Mouse (Mus musculus) heart, embryonic 10.5 days (tissue): ENCODE results near the gene Rasgef1b. TPM values are rescaled to one million over a fixed set of nuclear protein-coding genes. Genes with fewer than 3 reads are reported as not detected.

Experiments
- DNase-seq: peaks from one replicate; pipeline ENCODE4 v3.0.0-alpha.2; 2017; ENCODE audit warnings: low spot score
- H3K27ac ChIP-seq: fragments of 300-500 bp; sonication (generic); 2 replicates; pipeline ENCODE4 v1.5.1; 2016; ENCODE audit warnings: mild to moderate bottlenecking
- H3K27me3 ChIP-seq: fragments of 300-500 bp; sonication (generic); 2 replicates; pipeline ENCODE4 v1.6.1; 2016; ENCODE audit warnings: mild to moderate bottlenecking; ENCODE audit not compliant: poor library complexity, insufficient read depth, severe bottlenecking
- H3K36me3 ChIP-seq: fragments of 300-500 bp; sonication (generic); 2 replicates; pipeline ENCODE4 v1.6.1; 2016; ENCODE audit warnings: mild to moderate bottlenecking, moderate library complexity
- H3K4me1 ChIP-seq: fragments of 300-500 bp; sonication (generic); 2 replicates; pipeline ENCODE4 v1.6.1; 2016; ENCODE audit warnings: mild to moderate bottlenecking
- H3K4me3 ChIP-seq: fragments of 300-500 bp; sonication (generic); 2 replicates; pipeline ENCODE4 v1.5.1; 2016; ENCODE audit warnings: mild to moderate bottlenecking, moderate library complexity
- H3K9me3 ChIP-seq: fragments of 300-500 bp; sonication (generic); 2 replicates; pipeline ENCODE4 v1.6.1; 2016; ENCODE audit warnings: mild to moderate bottlenecking, moderate library complexity
- WGBS: fragments of 180-500 bp; shearing (Covaris S2); methylation state at CpG from one replicate; pipeline ENCODE4 v1.1.7; 2016; 5-methylcytosine and 5-hydroxymethylcytosine counted together
- polyA plus RNA-seq: library from polyadenylated mRNA; unstranded; fragments of >200 nt; fragmentation: Nextera tagmentation; extraction: Ambion mirVana; gene quantifications from 2 replicates; pipeline ENCODE4 v1.2.1, GENCODE M21; 2016

Rasgef1b gene
- polyA plus RNA-seq, 1 experiment from 2014 or later, result 20.6 TPM

GRCm38 (mm10) chr5:99286575-99286974 lies 442.3 kb downstream of the Rasgef1b start:
- 87% methylated on average over 6 of the region's 6 CpGs for WGBS
- Histone ChIP-seq H3K4me3 (no peak overlapping the region), H3K27ac (no peak overlapping the region), H3K36me3 (no peaks in the 10 kb centered on the region), H3K27me3 (no peaks in the 10 kb centered on the region), H3K9me3 (no peaks in the 10 kb centered on the region), H3K4me1 (peaks cover 3% of the 10 kb centered on the region)
- no peak for DNase-seq

GRCm38 (mm10) chr5:99286024-99286423 lies 442.8 kb downstream of the Rasgef1b start:
- no peaks in the 10 kb centered on the region for H3K9me3 ChIP-seq
- WGBS, result 85% methylated on average over 6 of the region's 6 CpGs
- no peaks in the 10 kb centered on the region for H3K27me3 ChIP-seq
- H3K27ac ChIP-seq, result no peak overlapping the region
- no peak overlapping the region for H3K4me3 ChIP-seq
- no peaks in the 10 kb centered on the region for H3K36me3 ChIP-seq
- DNase-seq, result no peak
- H3K4me1 ChIP-seq, result peaks cover 4% of the 10 kb centered on the region; the same call in 1 of the 2 replicates

GRCm38 (mm10) chr5:99284369-99284768 lies 444.5 kb downstream of the Rasgef1b start:
- 88% methylated on average over 7 of the region's 7 CpGs for WGBS

GRCm38 (mm10) chr5:99283636-99284035 lies 445.2 kb downstream of the Rasgef1b start:
- Histone ChIP-seq H3K27ac (no peak overlapping the region), H3K4me3 (no peak overlapping the region), H3K36me3 (no peaks in the 10 kb centered on the region), H3K4me1 (peaks cover 7% of the 10 kb centered on the region; the same call in 1 of the 2 replicates), H3K9me3 (no peaks in the 10 kb centered on the region), H3K27me3 (no peaks in the 10 kb centered on the region)
- 78% methylated on average over 3 of the region's 3 CpGs for WGBS
- DNase-seq, result no peak

More at GRCm38 (mm10) chr5:99284369-99284768, 444.5 kb downstream of the Rasgef1b start:
- H3K4me1 ChIP-seq, result peaks cover 7% of the 10 kb centered on the region; the same call in 1 of the 2 replicates
- DNase-seq, result no peak
- H3K27me3 ChIP-seq, result no peaks in the 10 kb centered on the region
- no peak overlapping the region for H3K27ac ChIP-seq
- H3K36me3 ChIP-seq, result no peaks in the 10 kb centered on the region
- H3K4me3 ChIP-seq, result no peak overlapping the region
- H3K9me3 ChIP-seq, result no peaks in the 10 kb centered on the region

GRCm38 (mm10) chr5:99280536-99280935 lies 448.3 kb downstream of the Rasgef1b start:
- WGBS, result 87% methylated on average over 5 of the region's 5 CpGs
- no peak overlapping the region for H3K4me3 ChIP-seq
- H3K27ac ChIP-seq, result no peak overlapping the region
- no peaks in the 10 kb centered on the region for H3K9me3 ChIP-seq
- no peaks in the 10 kb centered on the region for H3K36me3 ChIP-seq
- H3K4me1 ChIP-seq, result peaks cover 10% of the 10 kb centered on the region
- no peak for DNase-seq
- H3K27me3 ChIP-seq, result no peaks in the 10 kb centered on the region

GRCm38 (mm10) chr5:99279016-99279757 lies 449.7 kb downstream of the Rasgef1b start:
- H3K27ac ChIP-seq, result no peak overlapping the region
- H3K4me1 ChIP-seq, result peaks cover 13% of the 10 kb centered on the region
- H3K4me3 ChIP-seq, result no peak overlapping the region
- no peaks in the 10 kb centered on the region for H3K9me3 ChIP-seq
- DNase-seq, result no peak
- H3K36me3 ChIP-seq, result no peaks in the 10 kb centered on the region
- 75% methylated on average over 9 of the region's 9 CpGs for WGBS
- no peaks in the 10 kb centered on the region for H3K27me3 ChIP-seq

- H3K27ac ChIP-seq, result no peak overlapping the region
- H3K36me3 ChIP-seq, result no peaks in the 10 kb centered on the region
- DNase-seq, result no peak
- H3K4me1 ChIP-seq, result peaks cover 22% of the 10 kb centered on the region
- no peak overlapping the region for H3K4me3 ChIP-seq
- WGBS, result 79% methylated on average over 8 of the region's 8 CpGs
- no peaks in the 10 kb centered on the region for H3K27me3 ChIP-seq
- H3K9me3 ChIP-seq, result no peaks in the 10 kb centered on the region
These were observed 450.5 kb downstream of the Rasgef1b start for GRCm38 (mm10) chr5:99278364-99278763.

- 83% methylated on average over 9 of the region's 9 CpGs for WGBS
- Histone ChIP-seq H3K4me3 (no peak overlapping the region), H3K27me3 (no peaks in the 10 kb centered on the region), H3K4me1 (peaks cover 23% of the 10 kb centered on the region), H3K36me3 (no peaks in the 10 kb centered on the region), H3K9me3 (no peaks in the 10 kb centered on the region), H3K27ac (no peak overlapping the region)
- DNase-seq, result no peak
These were observed 451.3 kb downstream of the Rasgef1b start for GRCm38 (mm10) chr5:99277536-99277935.

- H3K36me3 ChIP-seq, result no peaks in the 10 kb centered on the region
- H3K27ac ChIP-seq, result no peak overlapping the region
- H3K4me3 ChIP-seq, result no peak overlapping the region
- 63% methylated on average over 12 of the region's 12 CpGs for WGBS
- DNase-seq, result no peak
- no peaks in the 10 kb centered on the region for H3K9me3 ChIP-seq
- no peaks in the 10 kb centered on the region for H3K27me3 ChIP-seq
- H3K4me1 ChIP-seq, result peaks cover 16% of the 10 kb centered on the region
These were observed 454.7 kb downstream of the Rasgef1b start for GRCm38 (mm10) chr5:99274119-99274563.

- Histone ChIP-seq H3K27ac (no peak overlapping the region), H3K4me3 (no peak overlapping the region), H3K4me1 (peaks cover 13% of the 10 kb centered on the region), H3K36me3 (no peaks in the 10 kb centered on the region), H3K27me3 (no peaks in the 10 kb centered on the region), H3K9me3 (no peaks in the 10 kb centered on the region)
- 79% methylated on average over 1 of the region's 1 CpGs for WGBS
- no peak for DNase-seq
These were observed 457.3 kb downstream of the Rasgef1b start for GRCm38 (mm10) chr5:99271531-99271930.

GRCm38 (mm10) chr5:99269131-99269530 lies 459.7 kb downstream of the Rasgef1b start:
- H3K4me1 ChIP-seq, result peaks cover 9% of the 10 kb centered on the region
- H3K36me3 ChIP-seq, result no peaks in the 10 kb centered on the region
- H3K9me3 ChIP-seq, result no peaks in the 10 kb centered on the region
- H3K4me3 ChIP-seq, result no peak overlapping the region
- H3K27ac ChIP-seq, result no peak overlapping the region
- 84% methylated on average over 2 of the region's 2 CpGs for WGBS
- no peaks in the 10 kb centered on the region for H3K27me3 ChIP-seq
- DNase-seq, result no peak

GRCm38 (mm10) chr5:99267338-99267737 lies 461.5 kb downstream of the Rasgef1b start:
- Histone ChIP-seq H3K27me3 (no peaks in the 10 kb centered on the region), H3K4me3 (no peak overlapping the region), H3K4me1 (peaks cover 5% of the 10 kb centered on the region; the same call in 1 of the 2 replicates), H3K27ac (no peak overlapping the region), H3K36me3 (no peaks in the 10 kb centered on the region), H3K9me3 (no peaks in the 10 kb centered on the region)
- WGBS, result 75% methylated on average over 5 of the region's 5 CpGs
- DNase-seq, result no peak

- no peak overlapping the region for H3K27ac ChIP-seq
- no peaks in the 10 kb centered on the region for H3K36me3 ChIP-seq
- no peak overlapping the region for H3K4me3 ChIP-seq
- H3K4me1 ChIP-seq, result peaks cover 8% of the 10 kb centered on the region; the same call in 1 of the 2 replicates
- 86% methylated on average over 8 of the region's 8 CpGs for WGBS
- DNase-seq, result no peak
- H3K9me3 ChIP-seq, result no peaks in the 10 kb centered on the region
- H3K27me3 ChIP-seq, result no peaks in the 10 kb centered on the region
These were observed 462.6 kb downstream of the Rasgef1b start for GRCm38 (mm10) chr5:99266301-99266700.
